Mouse (Mus musculus) kidney, postnatal 36 days (tissue): Measurements from ENCODE around the gene Gm4869.

Source experiments
- DNase-seq, 2 experiments: peaks; one replicate each; pipeline ENCODE4 v3.0.0; 2021 to 2022; ENCODE audit warnings: mixed read lengths in 2 of 2

The Gm4869 gene

DNA sequence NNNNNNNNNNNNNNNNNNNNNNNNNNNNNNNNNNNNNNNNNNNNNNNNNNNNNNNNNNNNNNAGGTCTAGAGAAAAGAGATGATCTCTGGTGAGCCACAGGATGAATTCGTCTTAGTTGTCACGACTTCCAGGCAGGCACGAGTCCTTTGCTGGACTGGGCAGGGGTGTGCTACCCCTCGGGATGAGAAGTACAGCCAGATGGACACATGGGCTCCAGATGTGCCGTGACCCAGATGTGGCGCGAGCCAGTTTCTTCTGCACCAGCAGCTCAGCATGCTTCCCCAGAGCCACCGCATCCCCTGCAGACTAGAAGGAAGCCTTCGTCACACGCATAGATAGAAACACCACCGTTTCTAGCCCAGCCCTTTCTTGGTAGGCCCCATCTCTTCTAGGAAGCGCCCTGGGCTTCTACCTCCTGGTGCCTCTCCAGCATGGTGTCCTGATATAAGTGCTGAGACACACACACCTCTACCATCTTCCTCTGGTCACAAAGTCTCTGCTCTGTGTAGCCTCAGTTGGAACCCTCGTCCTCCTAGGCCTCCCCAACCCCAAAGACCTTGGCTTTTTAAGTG lies 92.8 kb downstream of the Gm4869 start:
- no peak for DNase-seq

GRCm38 (mm10) chr5:140540106-140540505 lies 94.7 kb downstream of the Gm4869 start:
- peak; percentile 65 to 90 for DNase-seq

DNA sequence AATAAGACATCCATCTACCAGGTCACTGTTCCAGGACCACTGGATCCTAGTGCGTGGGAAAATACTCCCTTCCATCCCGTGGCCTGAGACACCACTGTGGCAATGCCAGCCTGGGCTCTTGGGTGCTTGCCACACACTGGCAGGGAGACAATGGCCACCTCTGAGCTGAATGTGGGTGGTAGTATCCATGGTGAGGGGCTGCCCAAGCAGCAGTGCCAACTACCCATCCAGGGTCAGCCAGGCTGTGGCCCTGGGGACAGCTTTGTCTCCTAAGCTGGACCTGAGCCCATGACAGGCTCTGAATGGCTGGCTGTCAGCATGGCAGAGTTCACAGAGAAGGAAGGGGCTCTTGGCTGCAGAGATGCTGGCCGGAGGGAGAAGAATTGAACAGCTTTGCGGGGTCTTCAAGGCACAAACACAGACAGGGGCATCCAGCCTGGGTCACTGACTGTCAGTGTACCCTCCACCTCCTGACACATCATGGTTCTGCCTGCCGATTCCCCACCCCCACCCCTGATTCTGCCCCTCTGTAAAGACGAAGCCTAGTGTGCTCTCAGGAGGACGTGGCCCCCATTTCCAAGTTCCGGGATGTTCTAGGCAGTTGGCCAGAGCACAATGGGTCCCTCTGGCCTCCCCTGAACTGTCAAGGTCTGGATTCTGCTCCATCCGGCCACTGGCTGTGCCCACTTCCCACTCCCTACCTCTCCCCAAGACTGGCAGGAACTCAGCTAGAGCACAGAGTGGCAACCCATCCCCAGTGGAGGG lies 97.5 kb downstream of the Gm4869 start:
- peak; percentile 25 to 29 for DNase-seq
